ENCODE assay signal across 24 mouse cellular contexts in genomic region chr15:63930107-63931041, GRCm38 (mm10). TPM values are rescaled to one million over a fixed set of nuclear protein-coding genes. Genes with fewer than 3 reads are reported as not detected.
DNase-seq lines count a peak whose midpoint lies in the region; ATAC-seq and TF ChIP-seq lines count a peak whose summit lies in the region.
"Had no signal": no experiment of that assay in that cellular context is flagged by ENCODE, and none has a peak within 500 bp of the region (broad histone marks: within the 10 kb centered on the region; RNA-seq: fewer than 3 reads in every experiment).

No protein-coding gene starts in this region.

- TF ChIP-seq RAD21 in CH12.LX (IDR thresholded peaks at IDR 0.05; ENCODE audit: low read depth, low read length) = no peak

- in situ Hi-C loops in CH12.LX (cut with MboI; ENCODE audit: low pct_ligation_motif_present, low pct_unique_long_range_greater_than_20kb, low sequenced_read_pairs) = no loop called here

- H3K4me2 ChIP-seq in kidney, embryonic 16.5 days (replicated peaks; ENCODE audit: low read depth, low read length) = no peak overlapping the region
- H3K4me2 ChIP-seq in lung, embryonic 16.5 days (ENCODE audit: low read depth, low read length) = no peak overlapping the region
- no peak overlapping the region for H3K4me2 ChIP-seq in CH12.LX (ENCODE audit: insufficient read depth, low read depth, poor library complexity, severe bottlenecking)
- H3K4me2 ChIP-seq: embryonic facial prominence, embryonic 12.5 days; forebrain, embryonic 12.5 days; heart, embryonic 11.5 days; heart, embryonic 15.5 days; hindbrain, embryonic 13.5 days had no signal

- TF ChIP-seq CTCF in CH12.LX (conservative IDR thresholded peaks at IDR 0.05 in 1 of 2, IDR thresholded peaks at IDR 0.05 in 1 of 2; ENCODE audit: low read depth in 2 of 2, low read length in 2 of 2) = no peak

- H3K36me3 ChIP-seq in kidney, embryonic 16.5 days (ENCODE audit: insufficient read depth, low read length) = peaks cover 22% of the 10 kb centered on the region; the same call in 1 of the 2 replicates
- H3K36me3 ChIP-seq in lung, embryonic 16.5 days (ENCODE audit: control insufficient read depth, insufficient read depth, low read length) = 0 out of 2 replicates have a peak, but pooled peaks cover 3% of the 10 kb centered on the region
- peaks cover 38 to 86% of the 10 kb centered on the region in 2 experiments for H3K36me3 ChIP-seq in CH12.LX (replicated peaks in 1 of 2; ENCODE audit: control insufficient read depth in 1 of 2, insufficient read depth in 1 of 2, low read length in 1 of 2)

- no peak overlapping the region for H3K9ac ChIP-seq in kidney, embryonic 16.5 days (replicated peaks; ENCODE audit: low read length)
- H3K9ac ChIP-seq in lung, embryonic 16.5 days (ENCODE audit: low read length) = no peak overlapping the region
- H3K9ac ChIP-seq in CH12.LX (ENCODE audit: insufficient read depth, low read depth) = no peak overlapping the region
- H3K9ac ChIP-seq: embryonic facial prominence, embryonic 12.5 days; forebrain, embryonic 12.5 days; forebrain, postnatal 0 days; heart, embryonic 15.5 days; hindbrain, embryonic 13.5 days had no signal

- no peak for TF ChIP-seq EP300 in CH12.LX (IDR thresholded peaks at IDR 0.05; ENCODE audit: low read length)

- no peak for TF ChIP-seq POLR2A in CH12.LX (IDR thresholded peaks at IDR 0.05; ENCODE audit: low read depth, low read length)

- H3K79me2 ChIP-seq in CH12.LX (replicated peaks; ENCODE audit: control insufficient read depth, extremely low read depth, insufficient read depth, poor library complexity, severe bottlenecking) = no peaks in the 10 kb centered on the region

- 57% methylated on average over 18 of the region's 18 CpGs for WGBS in kidney, embryonic 16.5 days
- WGBS in lung, embryonic 16.5 days = 67% methylated on average over 18 of the region's 18 CpGs

- DNase-seq in kidney, postnatal 14 days = no peak
- DNase-seq in lung, postnatal 10 days = no peak
- DNase-seq in CH12.LX (ENCODE audit: extremely low read depth) = no peak
- DNase-seq: adrenal gland, adult 8-10 months; adrenal gland, postnatal 36 days; cerebellum, adult 2 months; cerebellum, postnatal 25 days; forebrain, postnatal 0 days; gastrocnemius, postnatal 14 days; heart, adult 2 months; heart, postnatal 14 days had no signal

- H3K4me1 ChIP-seq in kidney, embryonic 16.5 days (ENCODE audit: insufficient read depth, low read length) = 0 out of 2 replicates have a peak, but pooled peaks cover 4% of the 10 kb centered on the region
- no peaks in the 10 kb centered on the region for H3K4me1 ChIP-seq in lung, embryonic 16.5 days (replicated peaks; ENCODE audit: control insufficient read depth, insufficient read depth, low read length)
- H3K4me1 ChIP-seq in CH12.LX (ENCODE audit: control insufficient read depth in 1 of 2, insufficient read depth in 2 of 2) = no peaks in the 10 kb centered on the region
- H3K4me1 ChIP-seq: embryonic facial prominence, embryonic 12.5 days; forebrain, embryonic 12.5 days; heart, embryonic 15.5 days; hindbrain, embryonic 13.5 days had no signal

- no peak overlapping the region for H3K27ac ChIP-seq in kidney, embryonic 16.5 days (ENCODE audit: low read length)
- peak overlapping the region; percentile 48 for H3K27ac ChIP-seq in lung, embryonic 16.5 days (ENCODE audit: low read length)
- no peak overlapping the region for H3K27ac ChIP-seq in CH12.LX (ENCODE audit: insufficient read depth, low read depth)
- H3K27ac ChIP-seq: embryonic facial prominence, embryonic 12.5 days; forebrain, embryonic 12.5 days; heart, adult 2 months; heart, embryonic 15.5 days; hindbrain, embryonic 13.5 days had no signal

- no peaks in the 10 kb centered on the region for H3K27me3 ChIP-seq in kidney, embryonic 16.5 days (ENCODE audit: insufficient read depth, low read length)
- no peaks in the 10 kb centered on the region for H3K27me3 ChIP-seq in lung, embryonic 16.5 days (ENCODE audit: control insufficient read depth, insufficient read depth, low read depth, low read length)
- H3K27me3 ChIP-seq in CH12.LX (replicated peaks) = no peaks in the 10 kb centered on the region
- H3K27me3 ChIP-seq: embryonic facial prominence, embryonic 12.5 days; forebrain, embryonic 12.5 days; heart, embryonic 15.5 days; hindbrain, embryonic 13.5 days had no signal

- H3K4me3 ChIP-seq in kidney, embryonic 16.5 days (ENCODE audit: low read length) = no peak overlapping the region
- no peak overlapping the region for H3K4me3 ChIP-seq in lung, embryonic 16.5 days (ENCODE audit: low read length)
- H3K4me3 ChIP-seq in CH12.LX (replicated peaks in 1 of 3; ENCODE audit: low read depth in 2 of 3, low read length in 2 of 3, poor library complexity in 1 of 3) = no peak overlapping the region
- H3K4me3 ChIP-seq: embryonic facial prominence, embryonic 12.5 days; forebrain, embryonic 12.5 days; heart, adult 2 months; heart, embryonic 15.5 days; hindbrain, embryonic 13.5 days had no signal

- H3K9me3 ChIP-seq in kidney, embryonic 16.5 days (ENCODE audit: low read length) = no peaks in the 10 kb centered on the region
- no peaks in the 10 kb centered on the region for H3K9me3 ChIP-seq in lung, embryonic 16.5 days (ENCODE audit: control insufficient read depth, low read length)
- H3K9me3 ChIP-seq in CH12.LX (replicated peaks; ENCODE audit: low read length) = no peaks in the 10 kb centered on the region
- H3K9me3 ChIP-seq: embryonic facial prominence, embryonic 12.5 days; forebrain, embryonic 12.5 days; G1E; heart, embryonic 15.5 days; hindbrain, embryonic 13.5 days had no signal

- dilution Hi-C loops in CH12.LX (cut with MboI; ENCODE audit: extremely low pct_ligation_motif_present, extremely low pct_unique_long_range_greater_than_20kb, low sequenced_read_pairs) = no loop called here

- ATAC-seq in kidney, embryonic 16.5 days (ENCODE audit: low FRiP score, low TSS enrichment) = peak; percentile 74; the same call in 1 of the 2 replicates
- ATAC-seq in lung, embryonic 16.5 days (ENCODE audit: low read depth) = peak; percentile 80
- 0 out of 2 replicates have a peak, but pooled peaks have one; percentile 3 for ATAC-seq in erythroid progenitor cell, adult 5-6 weeks (replicated peaks; ENCODE audit: low FRiP score, poor library complexity, severe bottlenecking)
- ATAC-seq: forebrain, postnatal 0 days had no signal

TF ChIP-seq in CH12.LX, 34 proteins besides CTCF, POLR2A, EP300 and RAD21:
- TF ChIP-seq BHLHE40 (IDR thresholded peaks at IDR 0.05; ENCODE audit: low read depth, low read length) = peak; percentile 78; the same call in 1 of the 2 replicates
- peak; percentile 73; the same call in 1 of the 2 replicates for TF ChIP-seq MAX (IDR thresholded peaks at IDR 0.05; ENCODE audit: low read length)
- peak; percentile 29; the same call in 1 of the 2 replicates for TF ChIP-seq JUN (IDR thresholded peaks at IDR 0.05; ENCODE audit: insufficient read depth, low read depth, low read length)
- TF ChIP-seq ZNF384 (IDR thresholded peaks at IDR 0.05; ENCODE audit: low read depth, low read length) = no peak
- TF ChIP-seq MYC (IDR thresholded peaks at IDR 0.05; ENCODE audit: low read depth, low read length) = 0 out of 2 replicates have a peak, but pooled peaks have one; percentile 78
TF ChIP-seq in CH12.LX: peak in this region for 4.

RNA-seq across cellular contexts. Expression of gene Gsdmc4, which starts 18.3 kb away (rescaled TPM):
- 0.17 and 0.46 TPM in 2 replicates for polyA plus RNA-seq in kidney, embryonic 16.5 days (2015; fragmentation: Nextera tagmentation; extraction: Ambion mirVana)
- not detected in 2 replicates for polyA plus RNA-seq in lung, embryonic 16.5 days (2015; fragmentation: Nextera tagmentation; extraction: Ambion mirVana)
- total RNA-seq in CH12.LX (2012; rRNA removed) (not detected in 2 replicates), CH12.LX (2014; rRNA removed) (0.11 TPM in 1 of 2 replicates, not detected in the other)
- 0.11 TPM in 1 of 2 replicates, not detected in the other for polyA plus RNA-seq in CH12.LX (2012; ENCODE audit: insufficient read length, low read depth)
- not detected in 2 replicates for total RNA-seq in erythroid progenitor cell, adult 5-6 weeks (2015; ENCODE audit: low replicate concordance)
- total RNA-seq in erythroid progenitor cell, adult 5-6 weeks (2017; ENCODE audit: low replicate concordance) = not detected in 2 replicates
- total RNA-seq: adrenal gland, postnatal 36 days; forebrain, postnatal 0 days; G1E; gastrocnemius, adult 18-20 months; gastrocnemius, postnatal 14 days; heart, adult 2 months; heart, postnatal 14 days; hematopoietic stem cell, adult 5-6 weeks had no signal
- polyA plus RNA-seq: cerebellum, adult 2 months; forebrain, embryonic 12.5 days; G1E; heart, embryonic 11.5 days; heart, embryonic 15.5 days; hindbrain, embryonic 13.5 days had no signal

RNA-seq across cellular contexts. Expression of gene Gsdmc3, which starts 52.0 kb away (rescaled TPM):
- polyA plus RNA-seq in kidney, embryonic 16.5 days (2015; fragmentation: Nextera tagmentation; extraction: Ambion mirVana) = 8.4 and 11.4 TPM in 2 replicates
- 0.06 and 0.10 TPM in 2 replicates for polyA plus RNA-seq in lung, embryonic 16.5 days (2015; fragmentation: Nextera tagmentation; extraction: Ambion mirVana)
- total RNA-seq in CH12.LX (2012; rRNA removed) (not detected in 2 replicates), CH12.LX (2014; rRNA removed) (0.09 TPM in 1 of 2 replicates, not detected in the other)
- polyA plus RNA-seq in CH12.LX (2012; ENCODE audit: insufficient read length, low read depth) = 0.18 TPM in 1 of 2 replicates, not detected in the other
- not detected in 2 replicates for total RNA-seq in erythroid progenitor cell, adult 5-6 weeks (2015; ENCODE audit: low replicate concordance)
- total RNA-seq in erythroid progenitor cell, adult 5-6 weeks (2017; ENCODE audit: low replicate concordance) = not detected in 2 replicates
- total RNA-seq: adrenal gland, postnatal 36 days; forebrain, postnatal 0 days; gastrocnemius, adult 18-20 months; gastrocnemius, postnatal 14 days; heart, adult 2 months; heart, postnatal 14 days; hematopoietic stem cell, adult 5-6 weeks had no signal
- polyA plus RNA-seq: cerebellum, adult 2 months; cortical plate, adult 2 months; embryonic facial prominence, embryonic 12.5 days; forebrain, embryonic 12.5 days; forebrain, postnatal 0 days; G1E; gonadal fat pad, adult 2 months; heart, adult 2 months; heart, embryonic 11.5 days; heart, embryonic 15.5 days; hindbrain, embryonic 13.5 days had no signal

Comparison
In these comparisons a context has a peak if more than half of its experiments do, and no peak if none do; other contexts are left out.
1. ATAC-seq: peak in every context shown above with its lines; median percentile 80 in lung, embryonic 16.5 days; 74 in kidney, embryonic 16.5 days; 3 in erythroid progenitor cell, adult 5-6 weeks.